Mouse (Mus musculus) thymus, adult 2 months (tissue): ENCODE results near the gene Ubxn6.

Source experiments
- CTCF ChIP-seq: fragments of 200-500 bp; IDR thresholded peaks from 2 replicates; pipeline ENCODE4 v1.5.1; 2012; ENCODE audit warnings: mild to moderate bottlenecking, control low read depth, low read length, moderate library complexity, borderline replicate concordance; ENCODE audit not compliant: control insufficient read depth, poor library complexity, insufficient read depth; ENCODE audit errors: extremely low read depth
- POLR2A ChIP-seq: fragments of 200-500 bp; IDR thresholded peaks from 2 replicates; pipeline ENCODE4 v1.6.1; 2012; ENCODE audit warnings: mild to moderate bottlenecking, low read length, control low read depth, moderate library complexity; ENCODE audit not compliant: control insufficient read depth, poor library complexity, insufficient read depth; ENCODE audit errors: extremely low read depth

DNA sequence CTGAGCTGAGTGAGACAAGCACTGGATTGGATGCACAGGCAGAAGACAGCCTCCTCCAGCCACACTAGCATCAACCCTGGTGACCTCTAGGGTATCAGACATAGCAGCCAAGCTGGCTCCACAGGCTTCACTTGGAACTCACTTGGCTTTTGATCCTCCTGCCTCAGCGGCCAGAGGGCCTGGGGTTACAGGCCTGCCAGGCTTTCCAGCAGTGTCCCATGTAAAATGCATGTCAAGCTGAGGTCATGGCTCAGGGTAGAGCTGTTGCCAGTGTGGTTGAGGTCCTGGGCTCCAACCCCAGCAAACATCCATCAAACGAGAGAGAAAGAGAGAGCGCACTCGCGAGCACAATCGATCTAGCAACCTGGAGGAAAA, 40.1 kb downstream of the Ubxn6 start:
- TF ChIP-seq CTCF (no peak), POLR2A (no peak)
